Mouse (Mus musculus) brain, embryonic 14.5 days (tissue): ENCODE results near the gene Tymp. TPM values are rescaled to one million over a fixed set of nuclear protein-coding genes. Genes with fewer than 3 reads are reported as not detected.

Source experiments
- DNase-seq: peaks from one replicate; pipeline ENCODE4 v3.0.0-alpha.2; 2011; ENCODE audit warnings: low read depth
- CTCF ChIP-seq: fragments of 200-500 bp; IDR thresholded peaks from 2 replicates; pipeline ENCODE4 v1.5.1; 2012; ENCODE audit warnings: inconsistent platforms, mild to moderate bottlenecking, moderate library complexity, borderline replicate concordance; ENCODE audit not compliant: insufficient read depth, insufficient read length; ENCODE audit errors: extremely low read depth
- POLR2A ChIP-seq: fragments of 200-500 bp; IDR thresholded peaks from 2 replicates; pipeline ENCODE4 v1.6.1; 2012; ENCODE audit warnings: mild to moderate bottlenecking, inconsistent platforms, borderline replicate concordance; ENCODE audit not compliant: poor library complexity, insufficient read depth, insufficient read length, severe bottlenecking; ENCODE audit errors: extremely low read depth
- polyA plus RNA-seq: library from polyadenylated mRNA; depleted of rRNA; stranded (reverse); fragments of >200 nt; gene quantifications from 2 replicates; pipeline ENCODE4 v1.2.3, GENCODE M21; 2012

Gene Tymp
- polyA plus RNA-seq, 1 experiment = 3.8 TPM

DNA sequence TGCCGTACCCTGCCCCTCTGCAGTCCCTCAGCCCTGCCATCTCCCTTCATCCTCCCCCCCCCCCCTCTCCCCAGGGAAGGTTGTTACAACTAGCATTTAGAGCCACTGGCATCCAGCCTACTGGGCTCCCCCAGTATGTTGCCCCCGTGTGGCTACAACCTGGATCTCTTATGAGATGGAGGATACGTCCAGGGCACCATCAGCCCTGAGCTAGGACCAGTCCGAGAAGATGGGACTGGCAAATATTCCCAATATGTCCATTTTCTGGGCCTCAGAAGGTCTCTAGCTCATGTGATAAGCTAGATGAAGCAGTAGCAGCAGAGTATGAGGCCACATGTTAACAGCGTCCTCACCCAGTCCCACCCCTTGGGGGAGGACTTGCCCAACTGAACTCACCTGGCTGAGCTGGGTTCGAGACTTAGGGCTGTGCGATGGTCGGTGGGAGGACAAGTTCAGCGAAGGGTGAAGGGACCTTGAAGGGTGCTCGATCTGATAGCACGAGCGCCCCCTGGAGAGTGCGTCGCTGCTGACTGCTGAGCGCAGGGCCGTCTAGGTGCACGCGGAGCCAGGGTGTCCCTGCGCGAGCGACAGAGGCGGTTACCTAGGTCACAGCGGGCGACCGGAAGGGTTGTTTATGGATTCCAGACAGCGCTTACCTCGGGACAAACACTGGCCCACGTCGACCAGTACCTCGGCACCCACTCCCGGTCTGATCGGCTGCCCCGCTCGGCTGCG is 3.6 kb downstream of the Tymp start:
- TF ChIP-seq POLR2A (no peak), CTCF (peak; percentile 54)
- peak; percentile 87 for DNase-seq

DNA sequence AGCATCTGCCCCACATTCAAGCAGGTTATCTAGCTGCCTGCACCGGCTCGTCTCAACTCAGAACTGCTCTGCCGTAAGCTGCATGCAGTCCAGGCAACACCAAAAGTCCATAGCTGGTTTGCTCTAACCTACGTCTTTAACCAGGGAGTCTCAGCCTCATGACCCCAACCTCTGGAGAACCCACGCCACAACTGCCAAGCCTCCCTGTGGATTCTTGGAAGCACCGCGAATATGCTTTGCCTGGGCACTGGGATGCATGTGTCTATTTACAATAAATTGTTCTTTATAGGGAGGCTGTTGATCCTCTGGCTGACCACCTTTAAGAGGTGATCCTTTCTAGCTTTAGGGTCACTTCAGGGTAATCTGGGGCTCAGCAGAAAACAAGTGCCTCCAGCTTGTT is 4.3 kb downstream of the Tymp start:
- TF ChIP-seq CTCF = no peak
- TF ChIP-seq POLR2A = no peak
- no peak for DNase-seq

GRCm38 (mm10) chr15:89372068-89372467 is 4.8 kb downstream of the Tymp start:
- DNase-seq = peak; percentile 11
- TF ChIP-seq CTCF = no peak
- TF ChIP-seq POLR2A = no peak

GRCm38 (mm10) chr15:89365141-89365551 is 11.7 kb downstream of the Tymp start:
- no peak for TF ChIP-seq POLR2A
- TF ChIP-seq CTCF = no peak
- no peak for DNase-seq

DNA sequence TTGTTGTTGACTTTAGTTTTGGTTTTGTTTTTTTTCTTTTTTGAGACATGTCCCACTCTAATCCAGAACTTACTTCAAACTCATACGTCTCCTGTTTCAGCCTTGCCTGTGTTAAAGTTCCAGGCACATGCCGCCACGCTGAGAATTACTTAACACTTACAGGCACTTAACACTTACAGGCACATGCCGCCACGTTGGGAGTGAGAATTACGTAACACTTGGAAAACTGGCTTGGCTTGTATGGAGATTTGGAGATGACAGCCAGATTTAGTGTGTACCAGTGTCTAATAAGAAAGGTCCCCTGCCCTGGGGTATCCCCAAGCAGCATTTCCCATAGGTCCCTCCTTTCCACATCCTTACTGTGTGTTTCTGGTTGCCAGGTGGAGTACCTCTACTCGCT is 13.8 kb downstream of the Tymp start:
- TF ChIP-seq CTCF = no peak
- TF ChIP-seq POLR2A = no peak
- no peak for DNase-seq

GRCm38 (mm10) chr15:89358784-89359183 is 18.1 kb downstream of the Tymp start:
- DNase-seq = no peak
- TF ChIP-seq POLR2A (no peak), CTCF (no peak)

- TF ChIP-seq POLR2A (no peak), CTCF (no peak)
- peak; percentile 95 for DNase-seq
These were observed 20.5 kb downstream of the Tymp start for GRCm38 (mm10) chr15:89356372-89356771.

DNA sequence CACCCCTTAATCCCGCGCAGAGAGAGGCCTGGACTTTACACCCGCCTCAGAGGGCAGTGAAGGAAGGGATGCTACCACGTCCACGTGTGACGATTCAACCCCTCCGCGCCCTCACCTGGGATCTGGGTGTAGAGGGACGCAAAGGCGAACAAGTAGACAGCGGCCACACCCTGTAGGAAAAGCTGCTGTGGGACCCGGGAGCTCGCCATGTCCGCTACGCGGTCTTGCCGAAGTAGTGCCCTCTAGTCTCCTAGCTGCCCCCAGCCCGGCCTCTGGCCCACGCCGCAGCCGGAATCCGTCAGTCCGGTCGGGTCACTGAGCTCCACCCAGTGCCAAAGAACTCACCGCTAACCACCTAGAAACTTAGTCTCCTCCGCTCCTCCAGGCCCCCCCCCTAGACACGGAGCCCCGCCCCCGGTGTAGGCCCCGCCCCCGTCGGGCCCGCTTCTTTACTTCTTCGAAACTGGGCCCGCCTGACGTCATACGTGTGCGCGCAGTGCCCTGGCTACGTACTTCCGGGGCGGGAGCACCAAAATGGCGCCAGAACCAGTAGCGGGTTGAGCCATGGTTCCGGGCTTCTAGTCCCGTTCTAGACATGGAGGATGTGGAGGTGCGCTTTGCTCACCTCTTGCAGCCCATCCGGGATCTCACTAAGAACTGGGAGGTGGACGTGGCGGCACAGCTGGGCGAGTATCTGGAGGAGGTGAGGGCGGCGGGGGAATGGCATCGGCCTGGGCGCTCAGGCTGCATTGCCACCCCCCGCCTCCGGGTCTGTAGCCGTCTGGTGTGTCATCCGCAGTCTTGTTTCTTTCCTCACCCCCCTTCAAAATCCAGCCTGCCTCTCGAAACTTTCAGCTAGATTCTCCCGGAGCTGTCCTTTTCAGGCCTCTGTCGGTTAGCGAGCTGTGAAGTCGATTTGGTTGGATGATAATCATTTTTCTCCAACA is 21.3 kb downstream of the Tymp start, which contains the start of the genes Lmf2 and Ncaph2:
Gene Lmf2 (minus strand): TSS at position 419 of the 947 bp plus-strand sequence.
Gene Ncaph2 (plus strand): TSS at position 479 of the 947 bp plus-strand sequence.
- peak; percentile 98 for DNase-seq
- TF ChIP-seq CTCF (no peak), POLR2A (no peak; the same call in 1 of the 2 replicates)

DNA sequence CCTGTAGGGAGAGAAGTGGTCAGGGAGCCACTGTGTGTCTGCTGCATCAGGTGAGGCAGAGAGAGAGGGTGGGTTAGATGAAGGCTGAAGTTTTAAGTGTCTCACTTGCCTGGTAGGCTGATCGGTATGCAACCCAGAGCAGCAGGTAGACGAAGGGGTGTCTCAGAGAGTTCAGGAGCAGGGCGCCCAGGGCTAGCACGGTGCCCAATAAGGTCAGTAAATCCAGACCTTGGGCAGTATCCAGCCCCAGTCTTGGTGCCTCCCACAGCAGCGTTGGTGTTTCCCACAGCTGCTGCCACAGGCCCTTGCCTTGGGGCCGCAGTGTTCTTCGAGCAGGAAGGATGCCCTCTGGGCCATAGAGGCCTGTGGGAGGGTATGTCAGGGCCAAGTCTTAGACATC is 22.4 kb downstream of the Tymp start:
- no peak for TF ChIP-seq POLR2A
- no peak for TF ChIP-seq CTCF
- DNase-seq = no peak

GRCm38 (mm10) chr15:89353837-89354236 is 23.0 kb downstream of the Tymp start:
- TF ChIP-seq CTCF (no peak), POLR2A (no peak)
- DNase-seq = no peak

DNA sequence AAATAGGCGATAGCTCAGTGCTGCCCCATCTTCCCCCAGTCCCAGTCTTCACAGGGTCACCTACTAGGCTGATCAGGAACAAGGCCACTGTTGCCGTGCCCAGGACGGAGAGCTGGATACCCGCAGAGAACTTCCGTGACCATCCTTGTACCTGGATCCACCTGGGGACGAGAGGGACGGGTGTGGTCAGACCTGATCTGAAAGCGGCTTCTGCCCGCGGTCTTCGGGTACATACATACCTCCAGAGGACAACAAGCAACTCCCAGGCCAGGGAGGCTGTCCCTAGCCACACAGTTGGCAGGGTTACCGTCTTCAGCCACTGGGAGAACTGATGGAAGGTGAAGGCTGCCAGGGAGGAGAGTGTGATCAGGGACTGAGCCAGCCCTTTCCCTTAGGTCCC is 24.0 kb downstream of the Tymp start:
- TF ChIP-seq POLR2A = no peak
- no peak for TF ChIP-seq CTCF
- no peak for DNase-seq
